Mouse (Mus musculus) intestine, postnatal 0 days (tissue): Measurements from ENCODE around the gene Vps13c. TPM values are rescaled to one million over a fixed set of nuclear protein-coding genes. Genes with fewer than 3 reads are reported as not detected.

Experiments used
- ATAC-seq: fragments of 200-750 bp; cut with Nextera tagmentation; 2 replicates; pipeline ENCODE4 v1.8.0; 2017; ENCODE audit warnings: mild to moderate bottlenecking, moderate TSS enrichment, moderate library complexity
- H3K27ac ChIP-seq: fragments of 300-500 bp; sonication (generic); 2 replicates; pipeline ENCODE4 v1.5.1; 2014; ENCODE audit warnings: mild to moderate bottlenecking, low read depth, low read length, moderate library complexity
- H3K27me3 ChIP-seq: fragments of 300-500 bp; sonication (generic); replicated peaks from 2 replicates; pipeline ENCODE4 v1.6.1; 2014; ENCODE audit warnings: low read length, mixed read lengths; ENCODE audit not compliant: control insufficient read depth, insufficient read depth
- H3K36me3 ChIP-seq: fragments of 300-500 bp; sonication (generic); 2 replicates; pipeline ENCODE4 v1.6.1; 2014; ENCODE audit warnings: mild to moderate bottlenecking, moderate library complexity; ENCODE audit not compliant: control insufficient read depth, insufficient read depth
- H3K4me1 ChIP-seq: fragments of 300-500 bp; sonication (generic); replicated peaks from 2 replicates; pipeline ENCODE4 v1.6.1; 2014; ENCODE audit warnings: antibody characterized with exemption, low read length, mixed read lengths; ENCODE audit not compliant: control insufficient read depth, insufficient read depth
- H3K4me2 ChIP-seq: fragments of 300-500 bp; sonication (generic); replicated peaks from 2 replicates; pipeline ENCODE4 v1.6.1; 2014; ENCODE audit warnings: low read depth, mild to moderate bottlenecking, moderate library complexity
- H3K4me3 ChIP-seq: fragments of 300-500 bp; sonication (generic); 2 replicates; pipeline ENCODE4 v1.5.1; 2014; ENCODE audit warnings: low read depth, low read length
- H3K9ac ChIP-seq: fragments of 300-500 bp; sonication (generic); 2 replicates; pipeline ENCODE4 v1.6.1; 2014; ENCODE audit warnings: mild to moderate bottlenecking, low read depth, low read length
- H3K9me3 ChIP-seq: fragments of 300-500 bp; sonication (generic); 2 replicates; pipeline ENCODE4 v1.6.1; 2016; ENCODE audit warnings: mixed run types; ENCODE audit not compliant: control insufficient read depth
- CTCF ChIP-seq: sonication (generic); IDR thresholded peaks from 2 replicates; pipeline ENCODE4 v1.5.1; 2016; ENCODE audit warnings: low read depth, mild to moderate bottlenecking, control low read depth, antibody characterized with exemption, moderate library complexity
- WGBS: fragments of 180-500 bp; shearing (Covaris S2); extraction: QIAGEN DNeasy Blood & Tissue Kit; methylation state at CpG from one replicate; pipeline ENCODE4 v1.1.7; 2014; 5-methylcytosine and 5-hydroxymethylcytosine counted together
- polyA plus RNA-seq: library from polyadenylated mRNA; unstranded; fragments of >200 nt; fragmentation: Nextera tagmentation; extraction: Ambion mirVana; gene quantifications from 2 replicates; pipeline ENCODE4 v1.2.1, GENCODE M21; 2015

Vps13c gene
- polyA plus RNA-seq, 1 experiment from 2014 or later = 2.6 TPM

DNA sequence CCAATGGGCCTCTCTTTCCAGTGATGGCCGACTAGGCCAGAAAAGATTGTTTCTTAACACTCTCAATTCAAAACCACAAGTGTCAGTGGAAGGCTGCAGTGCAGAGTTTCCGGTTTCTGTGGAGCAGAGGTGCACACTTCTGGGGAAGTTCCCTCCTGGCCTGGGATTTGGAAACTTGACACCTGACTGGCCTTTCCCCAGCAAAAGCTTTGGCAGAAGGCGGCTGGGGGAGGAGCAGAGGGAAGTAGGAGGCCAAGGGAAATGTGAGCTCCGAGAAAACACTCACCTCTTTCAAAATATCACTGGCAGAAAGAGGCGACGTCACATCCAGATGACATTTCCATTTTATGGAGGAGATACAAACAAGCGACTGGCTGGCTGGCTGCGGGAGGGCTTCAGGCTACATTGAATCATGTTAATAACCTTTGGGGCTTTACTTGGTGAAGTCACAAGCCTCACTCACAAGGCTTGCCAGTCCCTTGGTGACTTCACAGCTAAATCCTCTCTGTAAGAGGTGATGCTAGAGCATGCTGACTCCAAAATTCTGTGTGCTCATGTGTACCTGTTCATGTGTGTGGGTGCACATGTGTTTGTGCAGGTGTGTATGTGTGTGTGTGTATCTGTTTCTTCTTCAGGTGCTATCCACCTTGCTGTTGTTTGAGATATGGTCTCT, 26.4 kb upstream of the Vps13c start:
- WGBS = 12% methylated on average over 8 of the region's 8 CpGs
- H3K27ac ChIP-seq = no peak overlapping the region
- H3K36me3 ChIP-seq = no peaks in the 10 kb centered on the region
- ATAC-seq = no peak
- H3K9ac ChIP-seq = no peak overlapping the region
- H3K9me3 ChIP-seq = no peaks in the 10 kb centered on the region
- 0 out of 2 replicates have a peak overlapping the region, but pooled peaks have one; percentile 10 for H3K4me2 ChIP-seq
- H3K4me3 ChIP-seq = no peak overlapping the region
- no peaks in the 10 kb centered on the region for H3K27me3 ChIP-seq
- no peaks in the 10 kb centered on the region for H3K4me1 ChIP-seq
- no peak for TF ChIP-seq CTCF

DNA sequence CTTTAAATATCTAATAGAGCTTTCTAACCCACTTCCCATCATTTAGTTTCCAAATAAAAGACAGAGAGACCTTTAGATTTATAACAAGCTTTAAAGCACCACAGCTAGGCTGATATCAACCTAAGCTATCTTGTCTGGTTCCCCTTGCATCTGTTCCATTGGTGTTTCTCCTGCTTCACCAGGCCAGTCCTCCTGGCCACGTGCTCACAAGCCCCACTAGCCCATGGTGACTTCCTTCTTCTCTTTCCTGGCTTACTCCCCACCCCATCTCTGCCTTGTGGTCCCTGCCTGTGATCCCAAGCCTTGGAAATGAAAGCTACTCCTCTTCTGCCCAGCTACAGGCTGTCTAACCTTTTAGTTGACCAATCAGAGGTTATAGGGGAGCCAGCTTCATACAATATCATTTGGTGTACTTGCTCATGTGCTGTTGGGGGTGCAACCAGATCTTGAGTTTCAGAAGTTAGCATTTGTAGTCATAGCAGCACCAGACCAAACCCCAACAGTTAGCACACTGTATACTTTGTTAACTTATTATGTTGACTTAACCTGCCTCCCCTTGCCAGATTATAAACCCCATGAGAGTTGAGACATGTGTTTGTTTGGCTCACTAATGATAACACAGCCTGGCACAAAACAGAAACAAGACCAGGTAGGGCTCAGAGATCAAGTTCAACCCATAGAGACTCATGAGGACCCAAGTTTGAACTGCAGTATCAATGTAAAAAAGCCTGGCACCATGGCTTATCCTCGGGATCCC, 23.8 kb upstream of the Vps13c start:
- H3K9me3 ChIP-seq = no peaks in the 10 kb centered on the region
- no peak for TF ChIP-seq CTCF
- H3K9ac ChIP-seq = no peak overlapping the region
- no peak overlapping the region for H3K27ac ChIP-seq
- 75% methylated on average over 2 of the region's 2 CpGs for WGBS
- H3K4me1 ChIP-seq = no peaks in the 10 kb centered on the region
- no peak overlapping the region for H3K4me3 ChIP-seq
- no peaks in the 10 kb centered on the region for H3K27me3 ChIP-seq
- no peak overlapping the region for H3K4me2 ChIP-seq
- no peak for ATAC-seq
- H3K36me3 ChIP-seq = no peaks in the 10 kb centered on the region

DNA sequence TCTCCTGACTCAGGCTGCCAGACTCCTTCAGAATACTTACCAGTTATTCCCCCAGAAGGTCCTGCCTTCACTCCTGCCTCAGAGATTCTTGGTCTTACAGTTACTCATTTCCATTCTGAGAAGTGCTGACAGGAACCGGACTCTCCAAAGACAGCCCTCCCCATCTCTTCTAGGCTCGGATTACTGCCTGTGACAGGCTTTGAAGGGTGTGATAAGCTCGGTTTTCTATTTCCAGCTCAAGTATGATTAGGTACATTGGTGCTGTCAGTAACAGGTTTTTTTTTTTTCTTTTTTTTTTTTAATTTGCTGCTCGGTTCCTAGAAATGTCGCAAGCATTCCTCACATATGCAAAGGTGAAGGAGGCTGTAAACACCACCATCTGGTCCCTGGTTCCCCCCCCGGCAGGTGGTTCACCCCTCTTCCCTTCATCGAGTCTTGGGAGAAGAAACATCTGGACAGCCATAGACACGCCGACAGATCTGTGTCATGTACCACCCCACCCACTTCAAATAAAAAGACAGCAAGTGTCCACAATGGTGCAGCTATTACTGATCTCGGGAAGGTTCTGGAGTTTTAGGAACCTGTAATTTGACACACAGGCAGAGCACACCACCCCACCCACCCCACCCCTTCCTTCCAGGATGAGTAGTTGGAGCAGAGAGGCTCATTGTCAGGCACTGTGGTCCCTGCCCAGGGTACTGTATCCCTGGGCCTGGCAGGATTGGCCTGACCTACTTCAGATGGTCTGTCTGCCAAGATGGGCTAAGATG, 22.1 kb upstream of the Vps13c start:
- no peak overlapping the region for H3K4me3 ChIP-seq
- H3K36me3 ChIP-seq = no peaks in the 10 kb centered on the region
- no peaks in the 10 kb centered on the region for H3K9me3 ChIP-seq
- H3K9ac ChIP-seq = no peak overlapping the region
- no peak overlapping the region for H3K27ac ChIP-seq
- WGBS = 39% methylated on average over 10 of the region's 10 CpGs
- no peak for ATAC-seq
- H3K4me2 ChIP-seq = no peak overlapping the region
- no peaks in the 10 kb centered on the region for H3K4me1 ChIP-seq
- TF ChIP-seq CTCF = no peak
- H3K27me3 ChIP-seq = no peaks in the 10 kb centered on the region

DNA sequence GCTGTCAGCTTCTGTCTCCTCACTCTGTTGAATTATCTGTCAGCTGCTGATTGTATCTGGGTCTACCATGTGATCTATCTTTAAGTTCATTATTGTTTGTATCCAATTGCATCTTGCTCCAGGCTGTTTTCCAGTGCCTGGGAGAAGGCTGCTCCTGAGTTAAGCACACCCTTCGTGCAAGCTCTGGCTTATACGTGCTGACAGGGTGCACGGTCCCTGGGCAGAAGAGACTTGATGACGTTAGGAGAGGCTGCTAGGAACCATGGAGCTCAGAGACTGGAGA, 21.6 kb upstream of the Vps13c start:
- H3K27me3 ChIP-seq = no peaks in the 10 kb centered on the region
- no peaks in the 10 kb centered on the region for H3K36me3 ChIP-seq
- H3K4me3 ChIP-seq = no peak overlapping the region
- no peak overlapping the region for H3K27ac ChIP-seq
- TF ChIP-seq CTCF = no peak
- no peaks in the 10 kb centered on the region for H3K4me1 ChIP-seq
- H3K9ac ChIP-seq = no peak overlapping the region
- H3K4me2 ChIP-seq = no peak overlapping the region
- 84% methylated on average over 4 of the region's 4 CpGs for WGBS
- ATAC-seq = no peak
- H3K9me3 ChIP-seq = no peaks in the 10 kb centered on the region

DNA sequence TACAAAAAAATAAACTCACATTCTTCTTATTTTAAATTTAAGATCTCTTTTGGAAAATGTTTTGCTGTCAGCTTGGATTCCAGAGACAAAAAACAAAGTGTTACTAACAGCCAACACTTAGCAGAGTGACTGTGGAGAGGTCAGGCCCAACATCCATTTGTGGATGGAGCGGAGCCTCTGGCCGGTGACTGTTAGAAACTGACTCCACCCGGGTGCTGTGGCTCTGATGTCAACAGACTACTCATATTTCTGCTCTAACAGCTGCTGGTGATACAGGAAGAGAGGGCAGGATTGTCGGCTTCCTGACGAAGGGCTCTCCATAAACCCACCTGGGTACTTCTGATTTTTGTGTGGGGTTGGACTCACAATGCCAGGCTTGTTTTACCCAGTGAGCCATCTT, 17.1 kb upstream of the Vps13c start:
- Histone ChIP-seq H3K36me3 (no peaks in the 10 kb centered on the region), H3K27ac (no peak overlapping the region), H3K4me2 (no peak overlapping the region), H3K4me1 (no peaks in the 10 kb centered on the region), H3K9ac (no peak overlapping the region), H3K4me3 (no peak overlapping the region), H3K9me3 (no peaks in the 10 kb centered on the region), H3K27me3 (no peaks in the 10 kb centered on the region)
- TF ChIP-seq CTCF = no peak
- no peak for ATAC-seq
- 50% methylated on average over 5 of the region's 5 CpGs for WGBS

DNA sequence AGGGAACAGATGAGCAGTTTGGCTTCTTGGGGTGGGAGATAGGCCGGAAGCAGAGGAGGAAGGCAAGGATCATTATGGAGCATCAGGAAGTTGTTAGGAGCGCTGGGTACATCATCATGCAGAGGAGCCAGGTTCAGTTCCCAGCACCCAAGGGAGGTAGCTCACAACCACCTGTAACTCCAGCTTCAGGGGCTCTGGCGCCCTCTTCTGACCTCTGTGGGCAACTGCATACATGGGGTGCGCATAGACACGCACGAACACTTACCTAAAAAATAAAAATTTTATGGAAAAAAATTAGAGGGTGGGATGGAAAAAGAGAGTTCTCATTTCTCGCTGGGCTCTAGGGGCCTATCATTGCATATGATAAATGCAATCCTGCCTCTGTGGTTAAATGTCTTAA, 14.7 kb upstream of the Vps13c start:
- Histone ChIP-seq H3K27ac (no peak overlapping the region), H3K9me3 (no peaks in the 10 kb centered on the region), H3K36me3 (no peaks in the 10 kb centered on the region), H3K9ac (no peak overlapping the region), H3K4me3 (no peak overlapping the region), H3K4me1 (no peaks in the 10 kb centered on the region), H3K4me2 (no peak overlapping the region), H3K27me3 (peaks cover 12% of the 10 kb centered on the region; the same call in 1 of the 2 replicates)
- 81% methylated on average over 7 of the region's 7 CpGs for WGBS
- no peak; the same call in 1 of the 2 replicates for TF ChIP-seq CTCF
- ATAC-seq = no peak
